Mouse (Mus musculus): ENCODE data around the gene Atrx. TPM values are rescaled to one million over a fixed set of nuclear protein-coding genes. Genes with fewer than 3 reads are reported as not detected.

Gene Atrx
- polyA plus RNA-seq, 1 experiment from 2014 or later = 99.3 TPM

DNA sequence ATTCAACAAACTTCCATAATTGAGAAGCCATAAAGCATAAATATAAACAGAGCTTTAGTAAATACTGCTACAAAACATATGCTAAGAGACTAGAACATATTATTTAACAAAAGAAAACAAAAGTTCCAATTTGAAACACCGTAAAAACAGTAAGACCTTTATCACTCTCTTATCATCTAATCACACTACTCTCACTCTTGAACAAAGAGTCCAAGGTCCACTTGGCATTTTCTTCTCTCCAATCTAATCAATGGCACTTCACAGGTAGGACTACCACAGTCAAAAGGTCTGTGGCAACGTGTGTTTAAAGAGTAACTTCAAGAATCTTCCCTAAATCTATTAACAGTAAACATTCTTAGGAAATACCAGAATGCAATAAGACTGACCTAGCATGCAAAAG is 42.3 kb downstream of the Atrx start:
- H3K4me1 ChIP-seq (replicated peaks; ENCODE audit: control insufficient read depth, insufficient read depth, low read length) = no peaks in the 10 kb centered on the region
- H3K27ac ChIP-seq (ENCODE audit: low read depth, low read length) = no peak overlapping the region
- 75% methylated on average over 2 of the region's 2 CpGs for WGBS
- no peak overlapping the region for H3K9ac ChIP-seq (ENCODE audit: low read depth, low read length)
- ATAC-seq (replicated peaks; ENCODE audit: low FRiP score) (no peak), DNase-seq (ENCODE audit: low spot score) (no peak)
- no peak overlapping the region for H3K4me3 ChIP-seq (ENCODE audit: low read depth, low read length)
- H3K4me2 ChIP-seq = no peak overlapping the region
- H3K36me3 ChIP-seq (ENCODE audit: control insufficient read depth, insufficient read depth, low read length) = no peaks in the 10 kb centered on the region
- no peaks in the 10 kb centered on the region for H3K9me3 ChIP-seq (ENCODE audit: control insufficient read depth, low read length)
- no peaks in the 10 kb centered on the region for H3K27me3 ChIP-seq (replicated peaks; ENCODE audit: control insufficient read depth, insufficient read depth, low read length)

DNA sequence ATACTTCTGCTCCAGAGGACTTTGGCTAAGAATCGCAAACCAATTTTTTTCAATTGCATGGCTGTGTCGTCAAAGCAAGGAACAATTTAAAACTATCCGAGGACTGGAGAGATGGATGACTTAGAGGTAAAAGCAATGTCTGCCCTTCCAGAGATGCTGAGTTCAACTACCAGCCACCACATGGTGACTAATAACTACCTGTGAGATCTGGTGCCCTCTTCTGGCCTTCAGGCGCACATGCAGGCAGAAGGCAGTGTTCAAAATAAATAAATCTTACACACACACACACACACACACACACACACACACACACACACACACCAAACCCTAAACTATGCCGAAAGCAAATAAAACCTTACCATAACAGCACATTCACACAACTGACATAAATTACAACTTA is 64.8 kb downstream of the Atrx start:
- H3K4me2 ChIP-seq = no peak overlapping the region
- DNase-seq (ENCODE audit: low spot score) (peak; percentile 30), ATAC-seq (replicated peaks; ENCODE audit: low FRiP score) (no peak)
- no peaks in the 10 kb centered on the region for H3K9me3 ChIP-seq (ENCODE audit: control insufficient read depth, low read length)
- H3K9ac ChIP-seq (ENCODE audit: low read depth, low read length) = no peak overlapping the region
- no peaks in the 10 kb centered on the region for H3K36me3 ChIP-seq (ENCODE audit: control insufficient read depth, insufficient read depth, low read length)
- no peaks in the 10 kb centered on the region for H3K27me3 ChIP-seq (replicated peaks; ENCODE audit: control insufficient read depth, insufficient read depth, low read length)
- H3K4me1 ChIP-seq (replicated peaks; ENCODE audit: control insufficient read depth, insufficient read depth, low read length) = no peaks in the 10 kb centered on the region
- H3K27ac ChIP-seq (ENCODE audit: low read depth, low read length) = no peak overlapping the region
- 81% methylated on average over 5 of the region's 5 CpGs for WGBS
- H3K4me3 ChIP-seq (ENCODE audit: low read depth, low read length) = no peak overlapping the region

- Histone ChIP-seq H3K4me2 (no peak overlapping the region), H3K27me3 (replicated peaks; ENCODE audit: control insufficient read depth, insufficient read depth, low read length) (no peaks in the 10 kb centered on the region), H3K9ac (ENCODE audit: low read depth, low read length) (no peak overlapping the region), H3K27ac (ENCODE audit: low read depth, low read length) (no peak overlapping the region), H3K36me3 (ENCODE audit: control insufficient read depth, insufficient read depth, low read length) (no peaks in the 10 kb centered on the region; the same call in 1 of the 2 replicates), H3K9me3 (ENCODE audit: control insufficient read depth, low read length) (no peaks in the 10 kb centered on the region), H3K4me3 (ENCODE audit: low read depth, low read length) (no peak overlapping the region), H3K4me1 (replicated peaks; ENCODE audit: control insufficient read depth, insufficient read depth, low read length) (no peaks in the 10 kb centered on the region)
- ATAC-seq (replicated peaks; ENCODE audit: low FRiP score) (no peak), DNase-seq (ENCODE audit: low spot score) (no peak)
- 65% methylated on average over 5 of the region's 5 CpGs for WGBS
Measured at GRCm38 (mm10) chrX:105824462-105824861, 104.7 kb downstream of the Atrx start.

DNA sequence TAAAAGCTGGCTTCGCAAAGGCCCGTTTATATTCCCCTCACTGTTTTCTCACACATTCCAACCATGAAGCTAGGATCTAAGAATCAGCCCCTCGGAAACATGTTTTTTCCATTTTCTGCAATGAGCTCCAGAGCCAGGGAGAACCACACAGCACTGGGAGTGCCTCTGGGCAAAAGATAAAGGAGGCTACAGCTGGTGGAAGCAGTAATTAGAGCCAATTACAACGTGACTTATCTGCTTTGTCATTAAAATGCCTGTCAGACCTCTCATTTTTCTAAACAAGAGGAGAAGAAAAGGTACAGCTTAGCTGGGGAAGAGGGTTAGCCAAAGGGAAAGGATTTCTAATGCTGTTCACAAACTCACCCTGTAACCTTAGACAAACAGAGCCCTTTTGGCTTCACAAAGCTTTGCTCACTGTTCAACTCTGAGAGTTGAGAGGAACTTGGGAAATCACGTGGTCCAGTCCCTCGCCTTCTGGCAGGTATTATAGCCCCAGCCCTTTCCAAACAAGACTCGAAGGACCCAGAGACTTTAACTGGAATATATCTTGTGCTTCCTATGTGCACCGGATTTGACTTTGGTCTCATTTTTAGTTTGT is 134.3 kb downstream of the Atrx start:
- Histone ChIP-seq H3K9ac (ENCODE audit: low read depth, low read length) (no peak overlapping the region), H3K36me3 (ENCODE audit: control insufficient read depth, insufficient read depth, low read length) (no peaks in the 10 kb centered on the region; the same call in 1 of the 2 replicates), H3K4me3 (ENCODE audit: low read depth, low read length) (no peak overlapping the region), H3K4me1 (replicated peaks; ENCODE audit: control insufficient read depth, insufficient read depth, low read length) (no peaks in the 10 kb centered on the region), H3K9me3 (ENCODE audit: control insufficient read depth, low read length) (no peaks in the 10 kb centered on the region), H3K4me2 (no peak overlapping the region), H3K27ac (ENCODE audit: low read depth, low read length) (no peak overlapping the region), H3K27me3 (replicated peaks; ENCODE audit: control insufficient read depth, insufficient read depth, low read length) (no peaks in the 10 kb centered on the region)
- ATAC-seq (replicated peaks; ENCODE audit: low FRiP score) (no peak), DNase-seq (ENCODE audit: low spot score) (no peak)
- WGBS = 69% methylated on average over 8 of the region's 8 CpGs

GRCm38 (mm10) chrX:105773281-105773680 is 155.9 kb downstream of the Atrx start:
- no peak overlapping the region for H3K4me2 ChIP-seq
- no peaks in the 10 kb centered on the region for H3K4me1 ChIP-seq (replicated peaks; ENCODE audit: control insufficient read depth, insufficient read depth, low read length)
- no peak overlapping the region for H3K27ac ChIP-seq (ENCODE audit: low read depth, low read length)
- H3K27me3 ChIP-seq (replicated peaks; ENCODE audit: control insufficient read depth, insufficient read depth, low read length) = peaks cover 4% of the 10 kb centered on the region; the same call in 1 of the 2 replicates
- no peak overlapping the region for H3K4me3 ChIP-seq (ENCODE audit: low read depth, low read length)
- DNase-seq (ENCODE audit: low spot score) = no peak
- H3K9me3 ChIP-seq (ENCODE audit: control insufficient read depth, low read length) = no peaks in the 10 kb centered on the region
- no peak for ATAC-seq (replicated peaks; ENCODE audit: low FRiP score)
- H3K9ac ChIP-seq (ENCODE audit: low read depth, low read length) = no peak overlapping the region
- no peaks in the 10 kb centered on the region for H3K36me3 ChIP-seq (ENCODE audit: control insufficient read depth, insufficient read depth, low read length)
- 86% methylated on average over 5 of the region's 5 CpGs for WGBS

DNA sequence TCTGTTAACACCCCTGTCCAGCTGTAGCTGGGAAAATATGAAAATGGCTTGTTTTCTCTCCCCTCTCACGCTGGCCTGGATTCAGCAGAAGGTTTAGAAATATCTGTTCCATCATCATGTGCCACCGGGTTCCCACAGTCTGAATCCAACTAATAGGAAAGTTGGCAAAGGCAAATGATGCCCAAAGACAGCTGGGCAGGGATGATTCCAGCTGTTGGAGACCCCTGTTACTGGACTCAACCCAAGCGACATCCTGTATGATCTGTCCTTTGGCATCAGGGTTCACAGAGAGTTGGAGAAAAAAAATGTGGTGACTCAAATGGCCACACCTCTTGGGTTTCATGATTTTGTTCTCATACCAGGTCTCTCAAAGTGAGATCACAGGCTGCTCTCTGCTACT is 161.3 kb downstream of the Atrx start:
- H3K9me3 ChIP-seq (ENCODE audit: control insufficient read depth, low read length) = no peaks in the 10 kb centered on the region
- 75% methylated on average over 3 of the region's 3 CpGs for WGBS

GRCm38 (mm10) chrX:105767177-105767764 is 161.9 kb downstream of the Atrx start:
- ATAC-seq (replicated peaks; ENCODE audit: low FRiP score) (no peak), DNase-seq (ENCODE audit: low spot score) (no peak)
- no peaks in the 10 kb centered on the region for H3K36me3 ChIP-seq (ENCODE audit: control insufficient read depth, insufficient read depth, low read length)
- H3K27me3 ChIP-seq (replicated peaks; ENCODE audit: control insufficient read depth, insufficient read depth, low read length) = peaks cover 52% of the 10 kb centered on the region
- H3K4me3 ChIP-seq (ENCODE audit: low read depth, low read length) = no peak overlapping the region
- 38% methylated on average over 9 of the region's 9 CpGs for WGBS
- H3K4me2 ChIP-seq = no peak overlapping the region
- no peaks in the 10 kb centered on the region for H3K9me3 ChIP-seq (ENCODE audit: control insufficient read depth, low read length)
- no peaks in the 10 kb centered on the region; the same call in 1 of the 2 replicates for H3K4me1 ChIP-seq (replicated peaks; ENCODE audit: control insufficient read depth, insufficient read depth, low read length)
- no peak overlapping the region for H3K27ac ChIP-seq (ENCODE audit: low read depth, low read length)
- no peak overlapping the region for H3K9ac ChIP-seq (ENCODE audit: low read depth, low read length)

More for the DNA sequence above, 161.3 kb downstream of the Atrx start:
- H3K4me3 ChIP-seq (ENCODE audit: low read depth, low read length) = no peak overlapping the region
- peaks cover 46% of the 10 kb centered on the region for H3K27me3 ChIP-seq (replicated peaks; ENCODE audit: control insufficient read depth, insufficient read depth, low read length)
- no peaks in the 10 kb centered on the region for H3K36me3 ChIP-seq (ENCODE audit: control insufficient read depth, insufficient read depth, low read length)
- no peak overlapping the region for H3K9ac ChIP-seq (ENCODE audit: low read depth, low read length)
- no peak overlapping the region for H3K4me2 ChIP-seq
- DNase-seq (ENCODE audit: low spot score) = no peak
- ATAC-seq (replicated peaks; ENCODE audit: low FRiP score) = no peak
- no peak overlapping the region for H3K27ac ChIP-seq (ENCODE audit: low read depth, low read length)
- H3K4me1 ChIP-seq (replicated peaks; ENCODE audit: control insufficient read depth, insufficient read depth, low read length) = no peaks in the 10 kb centered on the region; the same call in 1 of the 2 replicates

- DNase-seq (ENCODE audit: low spot score) (no peak), ATAC-seq (replicated peaks; ENCODE audit: low FRiP score) (no peak)
- Histone ChIP-seq H3K36me3 (ENCODE audit: control insufficient read depth, insufficient read depth, low read length) (no peaks in the 10 kb centered on the region), H3K9ac (ENCODE audit: low read depth, low read length) (no peak overlapping the region), H3K27me3 (replicated peaks; ENCODE audit: control insufficient read depth, insufficient read depth, low read length) (peaks cover 58% of the 10 kb centered on the region), H3K4me3 (ENCODE audit: low read depth, low read length) (no peak overlapping the region), H3K9me3 (ENCODE audit: control insufficient read depth, low read length) (no peaks in the 10 kb centered on the region), H3K4me1 (replicated peaks; ENCODE audit: control insufficient read depth, insufficient read depth, low read length) (no peaks in the 10 kb centered on the region; the same call in 1 of the 2 replicates), H3K27ac (ENCODE audit: low read depth, low read length) (no peak overlapping the region), H3K4me2 (no peak overlapping the region)
- WGBS = 28% methylated on average over 6 of the region's 6 CpGs
Measured at GRCm38 (mm10) chrX:105766013-105766412, 163.2 kb downstream of the Atrx start.
